Mouse (Mus musculus) adrenal gland, postnatal 10 days (tissue): ENCODE data around the gene Jchain. TPM values are rescaled to one million over a fixed set of nuclear protein-coding genes. Genes with fewer than 3 reads are reported as not detected.
"Not testable (repeated sequence)": the region's sequence is repeated elsewhere in the genome, so short reads cannot be mapped to it uniquely, and the experiment has no call there.

Experiments used
- DNase-seq: peaks from one replicate; pipeline ENCODE4 v3.0.0; 2021; ENCODE audit warnings: mixed read lengths
- long read RNA-seq, 2 experiments: library from polyadenylated mRNA; stranded (forward); transcript quantifications; one replicate each; pipeline ENCODE4 v2.0.0; 2021
- total RNA-seq, 2 experiments: library from RNA; stranded (reverse); gene quantifications; 2 replicates each; pipeline ENCODE4 v1.2.3; 2021

Gene Jchain
- 1 to 10 TPM in 1 of 2 experiments, under 1 TPM in 1; 0.75 to 1.4 TPM for total RNA-seq
- long read RNA-seq, experiment 1 = 0 reads
- long read RNA-seq, experiment 2 = 0 reads

DNA sequence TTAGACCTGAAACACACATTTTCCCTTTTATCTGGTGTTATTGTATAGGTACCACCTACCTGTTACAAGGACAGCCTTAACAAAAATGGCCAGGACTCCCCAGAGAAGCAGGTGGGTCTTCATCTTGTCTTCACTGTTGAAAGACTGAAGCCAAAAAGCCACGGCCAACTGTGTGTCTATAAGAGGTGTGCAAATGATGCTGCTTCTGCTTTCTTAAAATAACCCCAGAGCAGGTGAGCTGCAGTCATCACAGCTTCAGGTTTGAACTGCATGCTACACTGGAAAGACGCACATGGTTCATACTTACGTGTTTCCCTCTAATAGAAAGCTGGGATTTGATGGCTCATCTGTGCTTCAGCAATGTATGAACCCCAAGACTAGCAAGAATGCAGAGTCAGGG is at the start of gene Jchain:
TSS of gene Jchain (minus strand) at position 235 of the 400 bp plus-strand sequence.
- DNase-seq = no peak

DNA sequence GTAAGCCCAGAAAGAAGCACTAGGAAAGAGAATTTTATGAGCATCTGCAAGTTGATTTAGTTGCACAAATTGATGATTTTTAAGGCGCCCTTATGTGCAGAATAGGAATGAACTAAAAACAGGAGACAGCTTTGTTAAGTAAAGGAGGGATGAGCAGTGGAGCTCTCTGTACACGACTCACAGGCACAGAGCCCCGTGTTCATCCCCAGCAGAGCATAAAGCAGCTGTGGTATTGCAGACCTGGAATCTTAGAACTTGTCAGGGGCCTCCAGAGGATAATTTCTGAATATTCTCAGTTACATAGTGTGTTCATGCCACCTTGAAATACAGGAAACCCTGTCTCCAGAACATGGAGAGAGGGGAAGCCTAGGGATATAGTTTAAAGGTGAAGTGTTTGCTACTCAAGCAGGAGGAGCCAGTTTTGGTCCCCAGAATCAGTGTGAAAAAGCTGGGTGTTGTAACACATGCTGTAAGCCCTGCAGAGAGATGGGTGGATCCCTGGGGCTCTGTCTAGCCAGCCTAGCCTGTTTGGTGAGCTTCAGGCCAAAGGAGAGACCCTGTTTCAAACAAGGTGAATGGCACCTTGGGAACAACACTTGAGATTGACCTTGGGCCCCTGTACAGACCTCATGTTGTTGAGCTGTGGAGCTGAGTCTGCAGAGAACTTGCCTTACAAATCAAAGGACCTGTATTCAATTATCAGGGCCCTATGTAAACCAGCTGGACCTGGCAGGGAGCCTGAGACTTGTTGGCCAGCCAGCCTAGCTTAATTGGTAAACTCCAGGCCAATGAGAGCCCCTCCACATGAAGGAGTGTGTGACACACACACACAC is 48.0 kb upstream of the Jchain start:
- no peak for DNase-seq

DNA sequence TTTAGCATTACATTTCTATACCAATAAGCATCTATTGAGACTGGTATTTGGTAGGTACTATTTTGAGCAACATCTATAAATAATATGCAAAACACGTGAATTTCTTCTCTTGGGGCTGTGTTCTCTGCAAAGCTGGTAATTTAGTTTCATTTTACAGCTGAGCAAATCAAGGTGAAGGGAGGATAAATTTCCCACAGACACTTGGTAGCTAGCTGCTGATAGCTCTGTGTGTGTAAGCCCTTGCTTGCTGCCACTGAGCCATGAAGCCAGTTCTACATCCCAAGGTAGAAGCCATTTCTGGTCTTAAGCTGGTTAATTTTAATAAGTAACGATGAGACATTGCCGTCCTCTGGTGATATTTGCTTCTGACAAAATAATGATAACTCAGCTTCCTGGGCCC is 47.1 kb upstream of the Jchain start:
- no peak for DNase-seq

DNA sequence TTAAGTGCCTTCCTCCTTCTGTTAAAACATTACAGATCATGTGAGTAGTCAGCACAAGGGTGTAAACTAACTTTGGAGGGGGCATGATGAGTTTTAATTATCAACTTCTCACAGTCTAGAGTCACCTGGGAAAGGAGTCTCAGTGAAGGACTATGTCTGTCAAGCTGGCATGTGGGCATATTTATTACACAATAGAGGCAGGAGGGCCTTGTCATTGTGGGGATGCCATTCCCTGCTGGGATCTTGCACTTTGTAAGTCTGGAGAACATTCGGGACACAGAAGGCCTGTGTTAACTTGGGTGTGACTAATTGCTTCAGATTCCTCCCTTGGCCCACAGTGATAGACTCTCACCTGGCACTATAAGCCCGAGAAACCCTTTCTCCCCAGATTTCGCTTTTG is 41.9 kb upstream of the Jchain start:
- no peak for DNase-seq

DNA sequence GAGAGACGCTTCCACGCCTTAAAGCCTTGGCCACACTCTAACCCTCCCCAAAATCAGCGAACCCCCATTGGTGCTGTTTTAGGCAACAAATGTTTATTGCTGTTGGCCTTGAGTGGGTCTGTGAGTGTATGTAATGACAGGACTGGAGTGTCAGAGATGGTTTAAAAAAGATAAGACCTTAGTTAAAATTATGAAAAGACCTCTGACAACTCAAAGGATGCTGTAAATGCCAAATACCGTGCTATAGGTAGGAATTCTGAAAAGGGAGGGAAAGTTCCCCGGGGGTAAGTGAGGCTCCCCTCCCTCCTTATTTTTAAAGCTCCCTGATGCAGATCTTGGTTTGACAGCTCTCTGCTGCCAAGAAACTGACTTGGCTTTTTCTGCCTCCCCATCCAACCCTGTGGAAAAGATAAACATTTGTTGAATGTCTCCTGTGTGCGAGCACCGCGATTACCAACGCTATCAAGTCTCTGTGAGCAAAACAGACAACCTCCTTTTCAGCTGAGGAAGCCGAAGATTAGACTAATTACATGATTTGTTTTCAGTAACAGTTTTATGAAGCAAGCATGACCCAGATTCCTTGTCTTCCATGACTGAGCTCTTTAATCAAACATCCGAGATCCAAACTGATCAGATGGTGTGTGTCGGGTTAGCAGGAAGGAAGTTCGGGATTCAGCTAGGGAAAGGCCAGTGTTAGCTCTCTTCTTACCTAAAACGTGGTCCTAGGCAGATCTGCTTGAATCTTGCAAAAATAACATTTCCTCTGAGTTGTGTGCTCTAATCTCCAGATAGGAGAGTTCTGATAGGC is 38.5 kb upstream of the Jchain start:
- DNase-seq = no peak

DNA sequence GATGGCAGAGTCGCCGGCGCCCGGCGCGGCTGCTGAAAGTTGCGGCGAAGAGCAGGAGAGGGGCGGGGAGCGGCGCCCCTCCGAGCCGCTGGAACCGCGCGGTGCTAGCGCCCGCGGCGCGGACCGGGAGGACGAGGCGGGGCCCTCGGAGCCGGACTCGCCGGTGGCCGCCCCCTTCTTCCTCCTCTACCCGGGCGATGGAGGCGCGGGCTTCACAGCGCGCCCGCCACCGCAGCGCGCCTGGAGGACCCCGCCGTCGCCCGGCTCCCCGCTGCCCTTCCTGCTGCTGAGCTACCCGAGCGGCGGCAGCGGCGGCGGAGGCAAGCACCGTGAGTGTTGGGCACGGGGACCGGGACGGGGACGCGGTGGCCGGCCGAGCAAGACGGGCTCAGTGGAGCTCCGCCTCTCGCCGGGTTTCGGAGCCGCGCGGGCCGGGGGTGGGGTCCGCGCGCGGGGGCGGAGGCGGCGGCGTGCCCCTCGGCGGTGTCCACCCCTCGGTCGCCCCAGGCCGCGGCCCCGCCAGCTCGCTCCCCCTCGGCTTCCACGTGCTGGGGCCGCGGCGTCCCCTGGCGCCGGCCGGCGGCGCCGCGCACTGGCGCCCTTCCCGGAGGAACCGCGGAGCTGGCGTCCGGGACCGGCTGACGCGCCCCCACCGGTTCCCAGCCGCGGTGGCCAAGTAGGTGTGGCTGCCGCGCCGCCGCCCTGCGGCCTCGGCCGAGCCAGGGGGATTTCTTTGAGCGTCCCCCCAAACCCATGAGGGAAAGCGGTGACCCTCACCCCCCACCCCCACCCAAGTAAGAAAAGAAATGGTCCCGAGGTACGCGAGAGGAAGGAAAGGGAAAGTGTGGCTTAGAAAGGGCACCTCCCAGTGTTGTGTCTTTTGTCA is 37.7 kb upstream of the Jchain start:
- peak; percentile 86 for DNase-seq

DNA sequence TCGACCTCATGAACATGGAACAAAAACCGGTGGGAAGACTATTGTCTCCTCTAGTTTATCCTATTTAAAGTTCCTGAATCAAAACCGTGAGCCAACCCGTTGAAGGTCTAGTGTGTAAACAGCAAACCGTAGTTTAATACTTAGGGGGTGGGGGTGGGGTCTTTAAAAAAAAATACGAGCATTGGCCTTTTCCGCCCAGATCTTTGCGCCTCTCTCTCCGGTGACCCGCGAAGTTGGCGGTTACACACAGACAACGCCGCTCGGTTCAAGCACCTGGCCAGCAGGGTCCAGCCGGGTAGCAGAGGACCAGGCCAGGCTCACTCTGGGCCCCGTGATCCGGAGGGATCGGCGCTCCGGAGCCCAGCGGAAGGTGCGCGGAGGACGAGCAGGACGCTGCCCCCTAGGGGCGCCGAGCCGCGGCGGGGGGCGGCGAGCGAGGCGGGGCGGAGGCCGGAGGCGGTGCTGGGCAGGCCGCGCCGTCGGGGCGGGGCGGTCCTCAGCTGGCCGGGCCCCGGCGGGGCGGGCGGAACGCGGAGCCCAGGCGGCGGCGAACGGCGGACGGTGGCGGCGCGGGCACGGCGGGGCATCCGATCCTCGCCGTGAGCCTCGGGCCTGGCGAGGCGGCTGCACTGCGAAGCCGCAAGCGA is 36.9 kb upstream of the Jchain start, which contains the start of gene Rufy3:
TSS of gene Rufy3 (plus strand) at position 540 of the 647 bp plus-strand sequence.
- DNase-seq = peak; percentile 95

DNA sequence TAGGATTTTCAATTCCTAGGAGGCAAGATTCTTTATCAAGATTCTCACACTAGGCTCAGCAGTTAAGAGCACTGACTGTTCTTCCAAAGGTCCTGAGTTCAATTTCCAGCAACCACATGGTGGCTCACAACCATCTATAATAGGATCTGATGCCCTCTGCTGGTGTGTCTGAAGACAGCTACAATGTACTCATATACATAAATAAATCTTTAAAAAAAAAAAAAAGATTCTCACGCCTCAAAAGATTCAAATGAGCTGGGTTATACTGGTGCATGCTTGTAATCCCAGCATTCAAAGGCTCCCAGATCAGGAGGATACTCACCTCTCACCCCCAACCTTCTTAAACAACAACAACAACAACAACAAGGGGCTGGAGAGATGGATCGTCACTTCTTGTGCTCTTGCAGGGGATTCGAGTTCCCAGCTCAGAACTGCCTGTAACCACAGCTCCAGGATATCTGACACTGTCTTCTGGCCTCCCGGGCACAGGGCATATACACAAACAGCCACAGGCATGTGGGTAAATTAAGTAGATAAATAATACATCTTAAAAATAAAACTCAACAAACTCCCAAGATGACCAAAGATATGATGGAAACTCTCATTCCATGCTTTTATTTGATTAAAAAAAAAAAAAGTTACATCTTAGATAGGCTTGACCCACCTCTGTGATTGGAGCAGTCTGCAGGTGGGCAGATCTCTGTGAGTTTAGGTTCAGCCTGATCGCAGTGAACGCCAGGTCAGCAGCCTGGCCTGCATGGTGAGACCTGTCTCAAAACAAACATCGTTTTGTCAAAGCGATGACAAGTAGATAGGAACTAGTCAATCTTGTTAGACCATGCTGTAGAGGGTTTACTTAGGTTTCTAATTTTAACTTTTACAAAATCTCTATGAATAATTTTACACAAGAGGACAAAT is 35.4 kb upstream of the Jchain start:
- DNase-seq = no peak

DNA sequence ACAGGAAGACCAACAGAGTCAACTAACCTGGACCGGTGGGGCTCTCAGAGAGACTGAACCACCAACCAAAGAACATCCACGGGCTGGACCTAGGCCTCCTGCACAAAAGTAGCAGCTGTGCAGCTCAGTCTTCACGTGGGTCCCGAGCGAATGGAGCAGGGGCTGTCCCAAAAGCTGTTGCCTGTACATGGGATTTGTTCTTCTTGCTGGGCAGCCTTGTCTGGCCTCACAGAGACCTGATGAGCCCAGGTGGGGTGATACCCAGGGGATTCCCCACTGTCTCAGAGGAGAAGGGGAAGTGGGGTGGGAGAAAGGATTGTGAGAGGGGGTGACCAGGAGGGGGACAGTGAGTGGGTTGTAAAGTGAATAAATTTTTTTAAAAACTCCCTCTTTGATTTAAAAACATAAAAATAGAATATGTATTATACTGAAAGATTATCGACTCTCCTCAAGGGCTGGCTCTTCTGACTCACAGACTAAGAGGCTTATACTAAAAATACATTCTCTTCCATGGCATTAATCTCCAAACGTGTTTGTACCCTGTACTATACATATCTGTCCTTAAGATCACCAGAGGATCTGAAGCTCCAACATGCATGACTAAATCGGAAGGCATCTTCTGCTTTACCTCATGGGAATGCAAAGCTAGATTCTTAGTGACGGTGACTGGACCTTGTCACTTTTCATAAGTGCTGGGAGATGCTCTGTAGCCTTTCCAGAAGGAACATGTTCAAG is 33.6 kb upstream of the Jchain start:
- DNase-seq = no peak

DNA sequence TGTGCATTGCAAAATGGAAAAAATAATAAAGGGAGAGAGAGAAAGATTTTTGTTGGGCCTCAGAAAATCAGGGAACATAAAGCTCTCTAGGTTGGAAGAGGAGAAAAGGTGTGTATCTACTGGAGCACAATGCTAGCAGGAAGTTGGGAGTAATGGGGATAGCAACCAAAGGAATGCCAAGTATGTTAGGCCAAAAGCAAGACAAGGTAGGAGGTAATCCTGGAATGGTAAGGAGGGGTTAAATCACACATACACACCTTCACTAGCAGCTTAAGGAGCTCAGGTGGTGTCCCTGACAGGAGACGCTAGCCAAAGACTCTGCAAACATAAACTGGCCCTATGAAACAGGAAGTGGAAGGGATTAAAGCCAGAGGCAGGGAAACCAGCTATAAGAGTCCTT is 31.3 kb upstream of the Jchain start:
- no peak for DNase-seq

DNA sequence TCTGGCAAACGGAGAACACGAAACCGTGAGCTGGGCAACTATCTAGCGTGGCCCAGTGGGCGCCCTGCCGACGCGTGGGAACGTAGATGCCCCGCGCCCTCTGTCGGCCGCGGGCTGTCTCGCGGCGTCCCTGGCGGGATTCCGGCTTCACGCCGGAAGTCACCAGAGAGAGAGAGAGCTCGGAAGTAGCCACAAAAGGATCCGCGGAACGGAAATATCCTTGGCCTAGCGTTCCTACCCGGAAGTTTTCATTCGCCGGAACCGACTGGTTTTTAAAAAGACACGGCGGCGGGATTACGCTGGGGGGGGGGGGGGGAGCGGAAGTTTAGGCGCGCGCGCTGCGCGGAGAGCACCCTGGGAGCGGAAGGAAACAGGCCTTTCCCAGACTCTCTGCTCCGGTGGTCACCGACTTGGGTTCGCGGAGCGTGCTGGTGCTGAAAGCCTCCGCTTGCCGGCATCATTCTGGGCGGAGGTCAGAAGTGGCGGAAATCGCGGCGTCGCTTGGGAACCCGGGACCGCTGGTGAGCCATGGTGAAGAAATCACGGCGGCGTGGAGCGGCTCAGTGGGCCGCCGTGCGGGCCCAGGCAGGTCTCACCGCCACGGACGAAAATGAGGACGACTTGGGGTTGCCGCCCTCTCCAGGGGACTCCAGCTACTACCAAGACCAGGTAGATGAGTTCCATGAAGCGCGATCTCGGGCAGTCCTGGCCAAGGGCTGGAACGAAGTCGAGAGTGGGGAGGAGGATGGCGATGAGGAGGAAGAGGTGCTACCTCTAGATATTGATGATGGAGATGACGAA is 26.6 kb upstream of the Jchain start, which contains the start of gene Utp3:
TSS of gene Utp3 (plus strand) at position 377 of the 801 bp plus-strand sequence.
- DNase-seq = peak; percentile 96

DNA sequence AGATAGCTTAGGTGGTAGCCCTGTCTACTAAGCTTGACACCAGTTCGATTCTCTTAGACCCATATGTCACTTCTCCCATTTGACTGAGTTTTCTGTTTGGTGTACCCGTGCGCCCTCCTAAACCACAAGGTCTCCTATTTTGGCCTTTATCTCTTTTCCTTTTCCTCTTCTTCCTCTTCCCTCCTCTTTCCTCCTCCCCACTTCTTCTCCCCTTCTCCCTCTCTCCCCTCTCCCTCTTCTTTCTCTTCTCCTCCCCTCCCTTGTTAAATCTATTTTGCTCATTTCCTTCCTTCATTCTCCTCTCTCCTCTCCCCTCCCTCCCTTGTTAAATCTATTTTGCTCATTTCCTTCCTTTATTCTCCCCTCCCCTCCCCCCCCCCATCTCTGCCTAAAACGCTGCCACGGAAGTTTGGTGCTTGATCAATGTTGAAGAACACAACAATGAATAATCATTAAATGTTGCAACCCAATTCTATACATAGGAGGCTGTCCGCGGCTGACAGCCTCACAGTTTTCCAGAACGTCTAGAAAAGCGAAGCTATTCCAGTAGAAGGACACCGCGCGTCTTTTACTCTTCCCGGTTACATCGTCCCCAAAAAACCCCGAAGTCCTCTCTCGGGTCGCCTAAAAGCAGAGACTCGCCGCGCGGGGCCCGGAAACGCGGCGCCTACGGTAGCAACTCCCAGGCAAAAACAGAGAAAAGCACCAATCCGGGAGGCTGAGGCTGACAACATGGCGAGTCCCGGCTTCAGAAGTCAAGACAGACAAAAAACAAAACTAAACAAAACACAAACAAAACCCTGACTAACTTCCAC is 25.8 kb upstream of the Jchain start:
- no peak for DNase-seq

DNA sequence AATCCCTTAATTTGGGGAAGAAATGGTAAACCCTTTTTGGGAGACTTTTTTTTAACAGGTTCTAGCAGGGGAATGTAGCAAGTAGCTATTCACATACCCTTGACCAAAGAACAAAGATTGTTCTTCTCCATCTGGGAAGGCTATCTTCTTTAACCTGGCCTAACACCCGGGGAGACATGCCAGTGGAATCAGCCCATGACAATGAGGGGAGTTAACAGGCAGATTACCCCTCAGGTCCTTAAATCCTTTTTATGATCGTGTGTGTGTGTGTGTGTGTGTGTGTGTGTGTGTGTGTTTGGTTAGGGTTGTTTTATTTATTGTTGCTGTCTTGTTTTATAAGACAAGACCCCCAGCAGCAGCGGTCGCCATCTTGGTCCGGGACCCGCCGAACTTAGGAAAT is 17.8 kb upstream of the Jchain start:
- no peak for DNase-seq

DNA sequence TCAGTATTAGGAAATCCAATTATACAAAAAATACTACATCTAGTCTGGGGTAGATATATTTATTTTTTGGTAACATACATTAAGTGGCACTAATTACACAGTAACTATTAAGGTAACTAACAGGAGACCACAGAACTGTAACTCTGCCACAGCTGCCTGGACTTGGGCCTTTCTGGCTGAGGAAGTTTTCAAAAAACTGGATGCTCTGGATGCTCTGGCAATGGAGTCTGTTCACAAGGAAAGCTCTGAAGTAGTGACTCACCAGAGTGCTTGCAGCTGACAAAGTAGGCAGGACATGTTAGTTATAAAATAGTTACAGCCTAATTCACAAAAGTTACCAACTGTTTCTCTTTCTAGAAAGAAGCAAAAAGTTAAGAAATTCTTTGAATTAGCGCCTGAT is 16.7 kb upstream of the Jchain start:
- not testable (repeated sequence) for DNase-seq

DNA sequence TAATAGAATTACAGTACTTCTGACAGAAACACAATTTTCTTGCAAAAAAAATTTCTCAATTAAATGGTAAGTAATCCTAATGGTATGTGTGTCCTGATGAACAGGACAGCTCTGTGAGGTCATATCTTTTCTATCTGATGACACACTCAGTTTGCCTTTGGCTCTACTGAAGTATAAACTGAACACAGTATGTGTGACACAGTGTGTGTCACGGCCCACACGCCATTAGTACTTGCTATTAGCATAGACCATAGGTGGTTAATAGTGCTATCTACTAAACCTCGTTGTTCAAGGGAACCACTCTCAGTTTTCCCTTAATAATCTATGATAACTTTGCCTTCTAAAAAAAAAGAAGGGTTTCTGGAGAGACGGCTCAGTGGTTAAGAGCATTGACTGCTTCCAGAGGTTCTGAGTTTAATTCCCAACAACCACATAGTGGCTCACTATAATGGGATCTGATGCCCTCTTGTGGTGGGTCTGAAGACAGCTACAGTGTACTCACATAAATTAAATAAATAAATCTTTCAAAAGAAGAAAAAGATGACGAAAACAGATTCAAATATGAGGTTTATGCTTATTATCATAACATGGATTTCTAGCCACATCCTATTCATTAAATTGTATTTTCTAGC is 15.1 kb upstream of the Jchain start:
- DNase-seq = peak; percentile 57

DNA sequence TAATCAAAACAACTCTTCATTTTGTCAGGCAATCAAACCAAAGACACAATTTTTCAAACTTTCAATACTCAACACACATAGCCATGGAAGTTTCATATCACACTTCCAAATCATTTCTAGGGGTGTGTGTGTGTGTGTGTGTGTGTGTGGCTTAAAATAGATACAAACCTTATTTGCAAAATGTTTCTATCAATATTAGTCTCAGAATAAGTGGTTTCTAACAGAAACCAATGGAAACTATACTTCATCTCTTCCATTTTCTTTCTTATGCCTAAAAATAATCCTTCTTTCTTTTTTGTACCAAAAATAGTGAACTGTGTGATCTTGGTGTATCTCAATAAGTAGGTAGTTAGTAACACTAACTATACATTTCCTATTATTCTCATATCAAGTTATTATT is 13.2 kb upstream of the Jchain start:
- DNase-seq = no peak

DNA sequence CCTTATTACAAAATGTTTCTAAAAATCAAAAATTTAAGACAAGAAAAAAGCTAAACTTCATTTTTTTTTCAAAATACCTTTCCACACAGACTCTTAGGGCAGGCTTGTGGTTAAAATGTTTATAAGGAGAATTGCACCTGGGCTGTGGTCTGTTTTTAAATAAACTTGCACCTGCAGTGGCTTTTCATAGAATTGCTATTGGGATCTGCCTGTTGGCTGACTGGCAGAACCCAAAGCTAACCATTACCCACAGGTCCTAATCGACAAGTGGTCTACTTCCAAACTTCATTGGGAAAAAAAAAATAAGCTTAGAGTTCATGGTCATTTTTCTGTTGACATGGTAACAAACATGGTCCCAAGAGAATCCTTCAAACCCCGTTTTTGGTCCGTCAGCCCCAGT is 7.0 kb upstream of the Jchain start:
- no peak for DNase-seq
